Mouse (Mus musculus) ES-Bruce4 (cell line): ENCODE measurements at regions not wholly inside any gene's neighbourhood (a gene's known extent, or its start where the extent isn't known, plus 50 kb on each side); places are given as distances from the start of the nearest gene placed in this dataset.

ENCODE experiments used
- CTCF ChIP-seq: IDR thresholded peaks from one replicate; pipeline ENCODE4 v1.8.1; 2011; ENCODE audit warnings: low read depth, low read length
- EP300 ChIP-seq: IDR thresholded peaks from 2 replicates; pipeline ENCODE4 v1.6.1; 2011; ENCODE audit warnings: low read depth, low read length; ENCODE audit not compliant: insufficient read depth

GRCm38 (mm10) chr4:55815832-55816231 lies 283.6 kb upstream of the Klf4 start:
- TF ChIP-seq EP300: no peak
- TF ChIP-seq CTCF: no peak
